Mouse (Mus musculus): Measurements from ENCODE around the gene Il3. TPM values are rescaled to one million over a fixed set of nuclear protein-coding genes. Genes with fewer than 3 reads are reported as not detected.
"Not testable (repeated sequence)": the region's sequence is repeated elsewhere in the genome, so short reads cannot be mapped to it uniquely, and the experiment has no call there.

Gene Il3
- total and polyA plus RNA-seq, 2 experiments from 2014 or later, result not detected

DNA sequence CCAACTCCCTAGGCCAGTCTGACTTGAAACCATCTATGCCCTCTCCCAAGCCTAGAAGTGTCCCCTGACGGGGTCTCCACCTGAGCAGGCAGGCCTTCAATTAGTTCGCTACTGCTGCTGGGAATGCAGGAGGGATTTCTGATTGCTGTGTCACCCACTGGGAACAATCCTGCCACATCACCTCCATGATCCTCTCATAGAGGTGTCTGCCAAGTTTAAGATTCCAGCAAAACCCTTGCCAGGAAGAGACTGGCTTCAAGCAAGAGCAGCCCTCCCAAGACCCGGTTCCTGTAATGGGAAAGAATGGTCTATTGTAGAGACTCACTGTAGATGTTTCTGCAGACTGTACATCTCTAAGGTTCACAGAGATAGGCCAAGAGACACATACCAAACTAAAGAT is 35.5 kb upstream of the Il3 start:
- Histone ChIP-seq H3K4me3 (ENCODE audit: low read length) (no peak overlapping the region), H3K27me3 (ENCODE audit: insufficient read depth, low read length) (no peaks in the 10 kb centered on the region), H3K9me3 (ENCODE audit: low read length) (no peaks in the 10 kb centered on the region), H3K4me2 (ENCODE audit: low read depth, low read length) (peak overlapping the region; percentile 69), H3K27ac (peak overlapping the region; percentile 83; the same call in 1 of the 2 replicates), H3K4me1 (ENCODE audit: insufficient read depth, low read length) (peaks cover 19% of the 10 kb centered on the region), H3K36me3 (ENCODE audit: insufficient read depth, low read length) (no peaks in the 10 kb centered on the region), H3K9ac (replicated peaks; ENCODE audit: low read length) (no peak overlapping the region)
- no peak for ATAC-seq
- no peak for TF ChIP-seq CTCF (IDR thresholded peaks at IDR 0.05; ENCODE audit: low read depth)
- 74% methylated on average over 3 of the region's 3 CpGs for WGBS
- DNase-seq (ENCODE audit: low spot score), result no peak

GRCm38 (mm10) chr11:54301994-54302393 is 34.9 kb upstream of the Il3 start:
- peaks cover 16% of the 10 kb centered on the region for H3K4me1 ChIP-seq (ENCODE audit: insufficient read depth, low read length)
- DNase-seq (ENCODE audit: low spot score) (no peak), ATAC-seq (no peak)
- no peak overlapping the region for H3K9ac ChIP-seq (replicated peaks; ENCODE audit: low read length)
- no peak overlapping the region for H3K4me2 ChIP-seq (ENCODE audit: low read depth, low read length)
- no peaks in the 10 kb centered on the region for H3K27me3 ChIP-seq (ENCODE audit: insufficient read depth, low read length)
- peak overlapping the region; percentile 83; the same call in 1 of the 2 replicates for H3K27ac ChIP-seq
- no peak for TF ChIP-seq CTCF (IDR thresholded peaks at IDR 0.05; ENCODE audit: low read depth)
- 89% methylated on average over 8 of the region's 8 CpGs for WGBS
- H3K9me3 ChIP-seq (ENCODE audit: low read length), result 0 out of 2 replicates have a peak, but pooled peaks cover 2% of the 10 kb centered on the region
- no peaks in the 10 kb centered on the region for H3K36me3 ChIP-seq (ENCODE audit: insufficient read depth, low read length)
- H3K4me3 ChIP-seq (ENCODE audit: low read length), result no peak overlapping the region

DNA sequence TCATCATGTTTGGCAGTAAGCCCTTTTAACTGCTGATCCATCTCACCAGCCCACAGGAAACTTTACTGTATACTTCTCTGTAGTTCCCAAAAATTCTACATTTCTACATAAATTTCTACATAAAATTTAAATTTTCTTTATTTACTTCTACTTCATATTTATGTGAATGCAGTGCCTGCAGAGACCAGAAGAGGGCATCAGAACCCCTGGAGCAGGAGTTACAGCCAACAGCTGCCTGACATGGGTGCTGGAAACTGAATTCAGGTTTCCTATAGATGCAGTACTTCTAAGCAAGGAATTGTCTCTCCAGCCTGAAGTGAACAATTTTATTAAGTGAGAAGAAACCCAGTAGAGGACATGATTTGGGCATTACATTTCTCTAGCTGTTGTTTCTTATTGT is 31.7 kb upstream of the Il3 start:
- ATAC-seq (no peak), DNase-seq (ENCODE audit: low spot score) (no peak)
- no peaks in the 10 kb centered on the region for H3K27me3 ChIP-seq (ENCODE audit: insufficient read depth, low read length)
- no peak overlapping the region for H3K4me2 ChIP-seq (ENCODE audit: low read depth, low read length)
- TF ChIP-seq CTCF (IDR thresholded peaks at IDR 0.05; ENCODE audit: low read depth), result no peak
- H3K9me3 ChIP-seq (ENCODE audit: low read length), result 0 out of 2 replicates have a peak, but pooled peaks cover 2% of the 10 kb centered on the region
- no peaks in the 10 kb centered on the region for H3K36me3 ChIP-seq (ENCODE audit: insufficient read depth, low read length)
- H3K27ac ChIP-seq, result no peak overlapping the region
- H3K4me3 ChIP-seq (ENCODE audit: low read length), result no peak overlapping the region
- no peak overlapping the region for H3K9ac ChIP-seq (replicated peaks; ENCODE audit: low read length)
- H3K4me1 ChIP-seq (ENCODE audit: insufficient read depth, low read length), result peaks cover 6% of the 10 kb centered on the region

DNA sequence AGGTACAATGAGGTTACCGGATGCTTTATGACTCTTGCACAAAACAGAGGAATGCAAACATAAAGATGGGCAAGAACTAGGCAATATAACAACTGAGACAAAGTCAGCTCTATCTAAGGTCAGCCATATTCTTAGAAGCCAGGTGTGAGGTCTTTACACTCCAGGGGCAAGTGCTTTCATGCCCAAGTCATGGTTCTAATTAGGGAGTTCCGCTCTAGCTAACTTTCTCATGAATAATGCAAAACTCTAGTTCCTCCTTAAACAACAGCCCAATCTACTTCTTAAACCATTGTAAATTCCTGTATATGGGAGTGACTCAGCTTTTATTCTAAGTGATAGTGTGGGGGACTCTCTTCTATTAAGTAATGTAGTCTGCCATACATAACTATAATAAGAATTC is 30.4 kb upstream of the Il3 start:
- DNase-seq (ENCODE audit: low spot score); H3K4me3 ChIP-seq (ENCODE audit: low read length); H3K9ac ChIP-seq (replicated peaks; ENCODE audit: low read length); H3K36me3 ChIP-seq (ENCODE audit: insufficient read depth, low read length); H3K4me1 ChIP-seq (ENCODE audit: insufficient read depth, low read length); H3K27ac ChIP-seq; H3K27me3 ChIP-seq (ENCODE audit: insufficient read depth, low read length); H3K4me2 ChIP-seq (ENCODE audit: low read depth, low read length); H3K9me3 ChIP-seq (ENCODE audit: low read length); ATAC-seq: not testable (repeated sequence)
- WGBS, result 82% methylated on average over 2 of the region's 2 CpGs

GRCm38 (mm10) chr11:54296734-54297133 is 29.7 kb upstream of the Il3 start:
- Histone ChIP-seq H3K9ac (replicated peaks; ENCODE audit: low read length) (no peak overlapping the region), H3K36me3 (ENCODE audit: insufficient read depth, low read length) (no peaks in the 10 kb centered on the region), H3K4me2 (ENCODE audit: low read depth, low read length) (no peak overlapping the region), H3K4me3 (ENCODE audit: low read length) (no peak overlapping the region), H3K27ac (no peak overlapping the region), H3K4me1 (ENCODE audit: insufficient read depth, low read length) (no peaks in the 10 kb centered on the region), H3K27me3 (ENCODE audit: insufficient read depth, low read length) (no peaks in the 10 kb centered on the region), H3K9me3 (ENCODE audit: low read length) (0 out of 2 replicates have a peak, but pooled peaks cover 2% of the 10 kb centered on the region)
- ATAC-seq (no peak), DNase-seq (ENCODE audit: low spot score) (no peak)
- TF ChIP-seq CTCF (IDR thresholded peaks at IDR 0.05; ENCODE audit: low read depth), result no peak
- 96% methylated on average over 1 of the region's 1 CpGs for WGBS

DNA sequence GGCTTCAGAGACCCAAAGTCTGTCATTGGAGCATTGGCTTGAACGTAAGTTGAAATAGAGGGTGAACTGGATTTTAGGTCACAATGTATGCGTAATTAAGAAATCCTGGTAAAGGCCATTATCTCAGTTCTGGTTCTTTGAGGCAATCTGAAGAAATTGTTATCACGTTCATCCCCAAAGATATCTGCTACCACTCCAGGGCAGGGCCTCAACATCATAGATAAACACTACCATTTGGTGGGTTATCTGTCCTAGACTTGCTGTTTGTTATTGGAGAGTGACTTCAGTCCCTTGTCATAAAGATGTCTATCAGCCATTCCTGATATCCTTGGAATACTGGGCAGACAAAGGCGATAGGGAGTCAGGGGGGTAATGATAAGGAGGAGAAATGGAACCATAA is 28.9 kb upstream of the Il3 start:
- Histone ChIP-seq H3K36me3 (ENCODE audit: insufficient read depth, low read length) (no peaks in the 10 kb centered on the region), H3K4me2 (ENCODE audit: low read depth, low read length) (no peak overlapping the region), H3K4me1 (ENCODE audit: insufficient read depth, low read length) (no peaks in the 10 kb centered on the region), H3K4me3 (ENCODE audit: low read length) (no peak overlapping the region), H3K27me3 (ENCODE audit: insufficient read depth, low read length) (no peaks in the 10 kb centered on the region), H3K27ac (no peak overlapping the region), H3K9ac (replicated peaks; ENCODE audit: low read length) (no peak overlapping the region), H3K9me3 (ENCODE audit: low read length) (0 out of 2 replicates have a peak, but pooled peaks cover 2% of the 10 kb centered on the region)
- 88% methylated on average over 4 of the region's 4 CpGs for WGBS
- ATAC-seq, result no peak
- no peak for DNase-seq (ENCODE audit: low spot score)
- no peak for TF ChIP-seq CTCF (IDR thresholded peaks at IDR 0.05; ENCODE audit: low read depth)

- Histone ChIP-seq H3K27me3 (ENCODE audit: insufficient read depth, low read length) (no peaks in the 10 kb centered on the region), H3K4me3 (ENCODE audit: low read length) (no peak overlapping the region), H3K9me3 (ENCODE audit: low read length) (0 out of 2 replicates have a peak, but pooled peaks cover 2% of the 10 kb centered on the region), H3K9ac (replicated peaks; ENCODE audit: low read length) (no peak overlapping the region), H3K4me2 (ENCODE audit: low read depth, low read length) (no peak overlapping the region), H3K36me3 (ENCODE audit: insufficient read depth, low read length) (no peaks in the 10 kb centered on the region), H3K4me1 (ENCODE audit: insufficient read depth, low read length) (no peaks in the 10 kb centered on the region), H3K27ac (no peak overlapping the region)
- no peak for TF ChIP-seq CTCF (IDR thresholded peaks at IDR 0.05; ENCODE audit: low read depth)
- 69% methylated on average over 12 of the region's 12 CpGs for WGBS
- DNase-seq (ENCODE audit: low spot score) (no peak), ATAC-seq (no peak)
Measured at GRCm38 (mm10) chr11:54293980-54294807, 27.1 kb upstream of the Il3 start.

All from hindbrain, postnatal 0 days (tissue).